Mouse (Mus musculus) ZHBTc4 (cell line): ENCODE measurements at regions not wholly inside any gene's neighbourhood (a gene's known extent, or its start where the extent isn't known, plus 50 kb on each side); places are given as distances from the start of the nearest gene placed in this dataset.

Source experiments
- DNase-seq: peaks from one replicate; pipeline ENCODE4 v3.0.0-alpha.2; 2011; ENCODE audit warnings: low read depth, low spot score

- no peak for DNase-seq
These were observed 141.5 kb upstream of the Jag1 start for GRCm38 (mm10) chr2:137257847-137258515.

GRCm38 (mm10) chr2:137247931-137248330 lies 131.5 kb upstream of the Jag1 start:
- DNase-seq, result no peak

DNA sequence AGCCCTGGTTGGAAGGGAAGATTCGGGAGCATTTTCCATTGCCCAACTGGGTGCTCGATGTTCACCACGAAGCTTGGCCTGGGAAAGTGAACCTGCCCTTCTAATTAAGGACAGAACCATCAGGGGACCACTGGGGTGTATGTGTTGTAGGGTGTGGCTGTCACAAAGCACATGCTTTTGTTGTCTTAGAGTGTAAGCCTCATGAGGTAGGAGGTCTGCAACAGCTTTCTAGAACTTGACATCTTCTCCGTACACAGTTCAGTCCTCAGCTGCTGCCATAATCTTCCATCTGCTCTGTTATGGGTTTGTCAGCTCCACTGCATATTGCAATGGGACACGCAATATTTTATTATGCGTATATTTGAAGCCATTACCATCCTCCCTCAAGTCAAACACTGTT lies 127.9 kb upstream of the Jag1 start:
- DNase-seq, result no peak

GRCm38 (mm10) chr2:137243914-137244313 lies 127.5 kb upstream of the Jag1 start:
- DNase-seq, result no peak

- DNase-seq, result no peak
These were observed 120.5 kb upstream of the Jag1 start for GRCm38 (mm10) chr2:137236961-137237360.

DNA sequence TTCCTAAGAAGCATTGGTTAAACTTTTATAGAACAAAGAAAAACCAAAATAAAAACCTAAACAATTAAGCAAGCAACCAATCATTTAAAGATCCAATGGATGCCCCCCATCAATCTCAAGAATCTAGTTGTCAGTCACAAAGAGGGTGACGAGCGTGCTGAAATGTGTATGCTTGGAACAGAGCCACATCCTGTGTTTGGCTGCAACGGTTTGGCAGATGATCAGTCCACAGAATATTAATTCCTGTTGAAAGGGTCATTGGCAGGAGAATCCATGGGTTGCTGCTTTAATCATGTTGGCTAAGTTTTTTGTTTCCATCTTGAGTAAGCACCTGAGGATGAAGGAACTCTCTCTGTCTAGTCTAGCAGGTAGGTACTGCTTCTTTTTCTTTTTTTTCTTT lies 117.5 kb upstream of the Jag1 start:
- no peak for DNase-seq

DNA sequence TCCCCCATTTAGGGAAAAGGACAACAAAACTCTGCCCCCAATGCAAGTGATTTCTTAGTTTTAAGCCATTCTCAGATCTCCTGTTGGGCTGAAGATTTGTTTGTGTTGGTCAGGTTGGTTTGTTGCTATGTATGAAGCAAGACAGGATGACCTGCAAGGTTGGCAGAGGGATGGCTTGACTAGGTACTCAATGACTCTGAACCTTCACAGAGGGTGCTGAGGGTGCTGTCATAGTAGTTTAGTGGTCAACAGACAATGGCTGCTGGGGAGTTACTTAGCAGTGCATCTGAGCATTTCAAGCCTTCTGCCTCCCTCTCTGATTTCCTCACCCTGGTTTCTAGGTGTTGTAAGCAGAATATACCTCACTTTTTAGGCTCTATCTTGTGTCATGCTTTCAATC lies 114.7 kb upstream of the Jag1 start:
- DNase-seq, result no peak

DNA sequence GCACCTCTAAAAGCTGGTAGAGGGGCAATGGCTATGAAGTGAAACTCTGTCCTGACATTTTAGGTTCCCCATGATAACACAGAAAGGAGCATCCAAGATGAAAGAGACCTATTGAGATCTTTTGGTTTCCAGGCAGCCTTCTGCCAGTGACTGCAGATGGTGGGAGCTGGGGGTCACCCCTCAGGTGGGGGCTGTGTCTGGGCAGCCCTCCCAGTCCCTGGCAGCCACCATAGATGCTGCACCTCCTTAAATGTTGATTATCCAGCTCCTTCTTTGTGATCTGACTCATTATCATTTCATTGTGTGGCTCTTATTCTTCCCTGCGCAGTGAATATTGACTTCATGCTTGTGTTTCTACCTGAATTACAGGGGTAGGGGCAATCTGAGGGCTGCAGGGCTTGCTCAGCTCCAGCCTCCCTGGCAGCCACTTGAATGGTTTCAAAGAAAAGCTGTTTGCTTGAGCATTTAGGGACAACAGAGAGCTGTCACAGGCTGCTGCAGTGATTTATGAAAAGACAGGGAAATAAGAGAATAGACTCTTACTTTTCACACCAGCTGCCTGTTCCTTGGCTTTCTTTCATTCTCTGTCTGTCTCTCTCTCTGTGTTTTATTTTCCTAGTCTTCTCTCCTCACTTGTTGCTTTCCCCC lies 113.1 kb upstream of the Jag1 start:
- no peak for DNase-seq

DNA sequence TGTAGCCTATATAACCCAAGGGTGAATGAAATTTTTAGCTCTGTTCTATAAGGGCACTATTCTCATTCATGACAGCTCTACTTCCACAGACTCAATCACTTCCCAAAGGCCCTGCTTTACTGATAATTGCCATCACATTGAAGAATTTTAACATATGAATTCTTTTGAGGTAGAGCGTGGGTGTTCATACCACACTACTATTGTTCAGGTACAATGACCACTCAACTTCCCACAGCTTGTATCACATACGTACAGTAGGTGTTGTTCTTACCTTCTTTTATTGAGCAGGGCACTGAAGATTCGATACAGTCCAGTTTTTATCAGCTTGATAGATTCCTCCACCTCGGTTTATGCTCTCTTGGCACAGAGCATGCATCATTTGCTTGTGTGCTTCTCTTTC lies 111.1 kb upstream of the Jag1 start:
- peak; percentile 16 for DNase-seq

GRCm38 (mm10) chr2:137224702-137225552 lies 108.5 kb upstream of the Jag1 start:
- DNase-seq, result no peak

DNA sequence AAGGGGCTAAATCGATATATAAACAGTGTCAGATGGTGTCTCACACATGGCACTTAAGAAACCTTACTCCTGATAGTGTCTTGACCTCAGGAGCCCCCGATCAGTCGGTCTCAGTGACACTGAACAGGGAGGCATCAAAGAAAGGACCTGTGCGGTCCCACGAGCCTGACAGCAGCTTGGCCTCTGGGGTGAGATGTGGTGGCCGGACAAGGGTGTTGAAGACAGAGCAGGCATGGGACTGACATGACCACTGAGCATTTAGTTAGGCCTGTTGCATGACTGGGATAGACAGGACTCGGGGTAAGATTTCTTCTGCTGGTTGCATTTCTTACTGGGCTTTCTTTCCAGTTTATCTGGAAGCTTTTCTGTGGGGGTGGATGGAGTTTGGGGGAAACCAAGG lies 99.3 kb upstream of the Jag1 start:
- no peak for DNase-seq

DNA sequence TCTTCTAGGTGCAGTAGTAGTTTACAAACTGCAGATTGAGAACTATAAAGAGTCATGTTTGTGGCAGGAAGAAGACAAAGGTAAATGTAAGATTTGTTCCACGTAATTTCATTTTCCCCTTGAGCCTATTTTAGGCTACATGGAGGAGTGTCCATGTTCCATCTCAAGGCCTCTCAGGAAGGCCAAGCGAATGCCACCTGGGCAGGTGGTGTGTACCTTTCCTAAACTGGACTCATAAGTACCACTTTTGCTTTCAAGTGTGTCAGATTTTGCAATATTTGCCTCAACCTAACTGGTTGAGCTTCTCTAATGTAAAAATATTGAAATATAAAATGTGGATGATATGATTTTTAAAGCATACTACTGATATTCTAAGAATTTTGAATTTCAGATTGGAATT lies 91.4 kb upstream of the Jag1 start:
- DNase-seq, result no peak

GRCm38 (mm10) chr2:137204274-137204850 lies 87.9 kb upstream of the Jag1 start:
- no peak for DNase-seq

GRCm38 (mm10) chr2:137200101-137200500 lies 83.7 kb upstream of the Jag1 start:
- no peak for DNase-seq

GRCm38 (mm10) chr2:137192183-137192582 lies 75.7 kb upstream of the Jag1 start:
- DNase-seq, result no peak

DNA sequence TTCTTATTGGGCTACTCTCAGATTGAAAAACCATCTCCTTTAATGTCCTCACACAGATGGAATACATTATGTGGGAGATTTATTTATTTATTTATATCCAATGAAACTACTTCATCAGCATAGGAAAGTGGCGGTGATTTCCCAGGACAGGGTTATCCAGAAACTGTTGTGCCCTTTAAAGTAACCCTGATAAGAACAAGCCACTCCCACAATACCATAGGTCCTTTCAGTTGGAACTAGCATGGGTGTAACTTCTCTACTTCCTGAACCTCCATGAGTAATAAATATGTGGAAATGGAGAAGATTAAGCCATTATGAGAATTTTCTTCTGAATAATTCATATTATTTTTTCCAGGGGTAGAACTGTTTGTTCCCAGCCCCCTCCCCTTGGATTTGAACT lies 52.7 kb upstream of the Jag1 start:
- no peak for DNase-seq

DNA sequence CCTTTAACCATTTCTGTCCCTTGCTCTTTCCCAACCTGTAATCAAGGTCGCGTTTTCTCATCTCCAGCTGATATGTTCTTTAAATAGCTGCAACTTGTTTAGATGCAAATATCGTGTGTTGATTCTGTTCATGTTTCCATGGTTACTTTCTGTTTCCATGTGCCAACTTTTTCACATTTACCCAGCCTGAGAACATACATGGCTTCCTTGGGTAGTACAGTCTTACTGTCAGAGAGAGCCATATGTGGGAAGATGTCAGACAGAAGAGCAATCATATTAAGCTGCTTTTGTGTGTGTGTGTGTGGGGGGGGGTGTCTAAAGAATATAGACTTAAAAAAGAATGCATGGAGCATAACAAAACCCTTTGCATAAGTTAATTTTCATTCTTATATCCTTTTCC lies 52.2 kb upstream of the Jag1 start:
- DNase-seq, result no peak
